In the genomic region with DNA sequence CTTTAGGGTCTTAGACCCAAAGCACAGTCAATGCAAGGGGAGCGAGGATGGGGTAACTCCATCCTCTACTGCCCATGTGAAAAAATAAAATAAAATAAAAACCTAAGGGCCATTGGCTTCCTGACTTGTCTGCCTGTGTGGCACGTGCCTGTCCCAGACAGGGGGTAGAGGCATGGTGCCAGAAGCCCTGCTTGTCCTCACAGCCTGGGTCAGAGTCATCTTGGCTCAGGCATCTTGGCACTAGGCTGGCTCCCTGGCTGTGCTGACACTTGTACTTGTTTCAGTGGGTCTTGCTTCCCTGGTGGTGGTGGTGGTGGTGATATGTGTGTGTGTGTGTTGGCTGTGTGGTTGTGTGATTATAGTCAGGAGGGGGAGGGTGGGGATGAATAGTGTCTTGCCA, we compare ENCODE assay signal across 11 mouse cellular contexts. TPM values are rescaled to one million over a fixed set of nuclear protein-coding genes. Genes with fewer than 3 reads are reported as not detected.
DNase-seq lines count a peak whose midpoint lies in the region; ATAC-seq and TF ChIP-seq lines count a peak whose summit lies in the region.
"Had no signal": no experiment of that assay in that cellular context is flagged by ENCODE, and none has a peak within 500 bp of the region (broad histone marks: within the 10 kb centered on the region; RNA-seq: fewer than 3 reads in every experiment).

No protein-coding gene starts in this region.

- intact Hi-C loops in heart, postnatal 14 days (cut with DNase I) = no loop called here

- no peaks in the 10 kb centered on the region for H3K9me3 ChIP-seq in heart, embryonic 12.5 days (replicated peaks)
- no peaks in the 10 kb centered on the region for H3K9me3 ChIP-seq in forebrain, postnatal 0 days (ENCODE audit: low read length)
- no peaks in the 10 kb centered on the region for H3K9me3 ChIP-seq in midbrain, postnatal 0 days (ENCODE audit: low read length)

- TF ChIP-seq CTCF in spleen, adult 2 months (IDR thresholded peaks at IDR 0.05; ENCODE audit: extremely low read depth, insufficient read depth, insufficient read length, insufficient replicate concordance) = no peak
- no peak for TF ChIP-seq CTCF in thymus, adult 2 months (IDR thresholded peaks at IDR 0.05; ENCODE audit: borderline replicate concordance, control insufficient read depth, extremely low read depth, insufficient read depth, low read length, poor library complexity)
- TF ChIP-seq CTCF in forebrain, postnatal 0 days (IDR thresholded peaks at IDR 0.05; ENCODE audit: low read depth) = no peak
- no peak for TF ChIP-seq CTCF in midbrain, postnatal 0 days (IDR thresholded peaks at IDR 0.05)

- no peak for ATAC-seq in heart, embryonic 12.5 days (ENCODE audit: insufficient number of reproducible peaks, low FRiP score)
- no peak for ATAC-seq in forebrain, postnatal 0 days
- no peak for ATAC-seq in midbrain, postnatal 0 days (ENCODE audit: low FRiP score)
- ATAC-seq: inflammation-experienced regulatory T-cells, adult 6 months; liver, postnatal 0 days had no signal

- H3K27me3 ChIP-seq in heart, embryonic 12.5 days (replicated peaks) = no peaks in the 10 kb centered on the region
- H3K27me3 ChIP-seq in spleen, adult 2 months (ENCODE audit: control insufficient read depth, insufficient read depth, low read length) = no peaks in the 10 kb centered on the region
- no peaks in the 10 kb centered on the region for H3K27me3 ChIP-seq in thymus, adult 2 months (ENCODE audit: control insufficient read depth, insufficient read depth, low read length)
- no peaks in the 10 kb centered on the region for H3K27me3 ChIP-seq in forebrain, postnatal 0 days (ENCODE audit: insufficient read depth, low read length)
- H3K27me3 ChIP-seq in midbrain, postnatal 0 days (ENCODE audit: insufficient read depth, low read length) = no peaks in the 10 kb centered on the region

- TF ChIP-seq POLR2A in spleen, adult 2 months (IDR thresholded peaks at IDR 0.05; ENCODE audit: low read depth, low read length) = no peak
- no peak for TF ChIP-seq POLR2A in thymus, adult 2 months (IDR thresholded peaks at IDR 0.05; ENCODE audit: control insufficient read depth, extremely low read depth, insufficient read depth, low read length, poor library complexity)

- no peak overlapping the region for H3K4me3 ChIP-seq in heart, embryonic 12.5 days
- H3K4me3 ChIP-seq in spleen, adult 2 months (ENCODE audit: extremely low read depth, insufficient read depth, insufficient read length) = no peak overlapping the region
- no peak overlapping the region for H3K4me3 ChIP-seq in thymus, adult 2 months (ENCODE audit: control insufficient read depth, insufficient read depth, low read length)
- H3K4me3 ChIP-seq in forebrain, postnatal 0 days (ENCODE audit: low read depth, low read length) = no peak overlapping the region
- H3K4me3 ChIP-seq in midbrain, postnatal 0 days (ENCODE audit: low read depth, low read length) = no peak overlapping the region

- H3K27ac ChIP-seq in heart, embryonic 12.5 days (ENCODE audit: poor library complexity, severe bottlenecking) = no peak overlapping the region
- peak overlapping the region; percentile 5; the same call in 1 of the 2 replicates for H3K27ac ChIP-seq in spleen, adult 2 months (ENCODE audit: insufficient read depth, low read length)
- H3K27ac ChIP-seq in thymus, adult 2 months (ENCODE audit: control insufficient read depth, insufficient read depth, low read length) = no peak overlapping the region
- no peak overlapping the region for H3K27ac ChIP-seq in forebrain, postnatal 0 days (ENCODE audit: low read depth, low read length)
- H3K27ac ChIP-seq in midbrain, postnatal 0 days (ENCODE audit: low read depth, low read length) = no peak overlapping the region

- no peak overlapping the region for H3K9ac ChIP-seq in heart, embryonic 12.5 days
- no peak overlapping the region for H3K9ac ChIP-seq in forebrain, postnatal 0 days
- no peak overlapping the region for H3K9ac ChIP-seq in midbrain, postnatal 0 days (replicated peaks; ENCODE audit: low read length, poor library complexity, severe bottlenecking)
- H3K9ac ChIP-seq: liver, postnatal 0 days had no signal

- peak; percentile 78 to 79 for DNase-seq in heart, adult 18-20 months
- DNase-seq in spleen, adult 2 months (ENCODE audit: low read depth in 1 of 2, low spot score in 2 of 2) = no peak
- DNase-seq in spleen, postnatal 4 days (ENCODE audit: low spot score in 2 of 2) = no peak
- peak; percentile 72 to 79 for DNase-seq in heart, postnatal 14 days
- DNase-seq in thymus, adult 2 months = no peak
- DNase-seq in forebrain, postnatal 0 days = no peak
- DNase-seq in midbrain, postnatal 0 days (ENCODE audit: low spot score) = no peak
- DNase-seq: gastrocnemius, postnatal 10 days; liver, postnatal 0 days had no signal

- WGBS in heart, embryonic 12.5 days = 71% methylated on average over 2 of the region's 2 CpGs
- 63% methylated on average over 2 of the region's 2 CpGs for WGBS in spleen, adult 2 months
- WGBS in thymus, adult 2 months = 69% methylated on average over 2 of the region's 2 CpGs
- WGBS in forebrain, postnatal 0 days = 64% methylated on average over 2 of the region's 2 CpGs
- WGBS in midbrain, postnatal 0 days = 55% methylated on average over 2 of the region's 2 CpGs

- peaks cover 34% of the 10 kb centered on the region for H3K4me1 ChIP-seq in heart, embryonic 12.5 days (replicated peaks)
- peaks cover 9% of the 10 kb centered on the region; the same call in 1 of the 2 replicates for H3K4me1 ChIP-seq in spleen, adult 2 months (ENCODE audit: control insufficient read depth, insufficient read depth, insufficient read length)
- peaks cover 13% of the 10 kb centered on the region for H3K4me1 ChIP-seq in thymus, adult 2 months (replicated peaks; ENCODE audit: control insufficient read depth, insufficient read depth, low read length)
- H3K4me1 ChIP-seq in forebrain, postnatal 0 days (ENCODE audit: insufficient read depth) = peaks cover 12% of the 10 kb centered on the region; the same call in 1 of the 2 replicates
- peaks cover 9% of the 10 kb centered on the region; the same call in 1 of the 2 replicates for H3K4me1 ChIP-seq in midbrain, postnatal 0 days (ENCODE audit: insufficient read depth, low read length)

- peaks cover 19% of the 10 kb centered on the region for H3K36me3 ChIP-seq in heart, embryonic 12.5 days
- peaks cover 3% of the 10 kb centered on the region; the same call in 1 of the 2 replicates for H3K36me3 ChIP-seq in spleen, adult 2 months (ENCODE audit: control insufficient read depth, insufficient read depth, low read length)
- H3K36me3 ChIP-seq in thymus, adult 2 months (ENCODE audit: control insufficient read depth, insufficient read depth, low read length) = no peaks in the 10 kb centered on the region
- peaks cover 14% of the 10 kb centered on the region for H3K36me3 ChIP-seq in forebrain, postnatal 0 days (ENCODE audit: insufficient read depth)
- peaks cover 7% of the 10 kb centered on the region; the same call in 1 of the 2 replicates for H3K36me3 ChIP-seq in midbrain, postnatal 0 days (ENCODE audit: insufficient read depth, low read length)

- no peak overlapping the region for H3K4me2 ChIP-seq in heart, embryonic 12.5 days
- H3K4me2 ChIP-seq in forebrain, postnatal 0 days (ENCODE audit: low read depth) = no peak overlapping the region
- H3K4me2 ChIP-seq in midbrain, postnatal 0 days (ENCODE audit: low read depth, low read length, poor library complexity, severe bottlenecking) = no peak overlapping the region

RNA-seq across cellular contexts. Expression of gene Tmem86a, which starts 4.3 kb away (rescaled TPM):
- 10 to 100 TPM; 19.7 to 20.8 TPM for total RNA-seq in heart, adult 18-20 months (2021)
- 19.2 and 22.0 TPM in 2 replicates for polyA plus RNA-seq in heart, embryonic 12.5 days (2016; fragmentation: Nextera tagmentation; extraction: Ambion mirVana)
- polyA plus RNA-seq in spleen, adult 2 months (2012; rRNA removed) = 57.1 and 60.7 TPM in 2 replicates
- total RNA-seq in heart, postnatal 14 days (2021) = 10 to 100 TPM; 26.4 to 31.0 TPM
- polyA plus RNA-seq in thymus, adult 2 months (2012; rRNA removed) = 51.3 and 66.5 TPM in 2 replicates
- 9.5 and 12.0 TPM in 2 replicates for total RNA-seq in forebrain, postnatal 0 days (2014; rRNA removed)
- polyA plus RNA-seq in forebrain, postnatal 0 days (2015; fragmentation: Nextera tagmentation; extraction: Ambion mirVana) = 32.9 and 37.3 TPM in 2 replicates
- total RNA-seq in midbrain, postnatal 0 days (2014; rRNA removed) = 15.1 and 16.0 TPM in 2 replicates
- 29.0 and 30.1 TPM in 2 replicates for polyA plus RNA-seq in midbrain, postnatal 0 days (2015; fragmentation: Nextera tagmentation; extraction: Ambion mirVana)

RNA-seq across cellular contexts. Expression of gene Spty2d1, which starts 46.5 kb away (rescaled TPM):
- 1 to 10 TPM; 7.4 to 7.7 TPM for total RNA-seq in heart, adult 18-20 months (2021)
- 19.4 and 19.8 TPM in 2 replicates for polyA plus RNA-seq in heart, embryonic 12.5 days (2016; fragmentation: Nextera tagmentation; extraction: Ambion mirVana)
- 3.8 and 4.9 TPM in 2 replicates for polyA plus RNA-seq in spleen, adult 2 months (2012; rRNA removed)
- total RNA-seq in heart, postnatal 14 days (2021) = 10 to 100 TPM; 10.2 to 11.1 TPM
- 6.9 and 8.4 TPM in 2 replicates for polyA plus RNA-seq in thymus, adult 2 months (2012; rRNA removed)
- total RNA-seq in forebrain, postnatal 0 days (2014; rRNA removed) = 9.5 and 10.9 TPM in 2 replicates
- 3.7 and 5.0 TPM in 2 replicates for polyA plus RNA-seq in forebrain, postnatal 0 days (2015; fragmentation: Nextera tagmentation; extraction: Ambion mirVana)
- total RNA-seq in midbrain, postnatal 0 days (2014; rRNA removed) = 8.8 and 10.7 TPM in 2 replicates
- 3.8 and 4.7 TPM in 2 replicates for polyA plus RNA-seq in midbrain, postnatal 0 days (2015; fragmentation: Nextera tagmentation; extraction: Ambion mirVana)

Comparison
In these comparisons a context has a peak if more than half of its experiments do, and no peak if none do; other contexts are left out.
1. DNase-seq: peak in heart, adult 18-20 months (2 of 2) and heart, postnatal 14 days (2 of 2); none in spleen, adult 2 months (0 of 2), spleen, postnatal 4 days (0 of 2), thymus, adult 2 months (single experiment), forebrain, postnatal 0 days (single experiment) and midbrain, postnatal 0 days (single experiment).